Mouse (Mus musculus): ENCODE results near the gene Agbl4. TPM values are rescaled to one million over a fixed set of nuclear protein-coding genes. Genes with fewer than 3 reads are reported as not detected.

Gene Agbl4
- polyA plus RNA-seq, 1 experiment from 2014 or later = 1.5 TPM

DNA sequence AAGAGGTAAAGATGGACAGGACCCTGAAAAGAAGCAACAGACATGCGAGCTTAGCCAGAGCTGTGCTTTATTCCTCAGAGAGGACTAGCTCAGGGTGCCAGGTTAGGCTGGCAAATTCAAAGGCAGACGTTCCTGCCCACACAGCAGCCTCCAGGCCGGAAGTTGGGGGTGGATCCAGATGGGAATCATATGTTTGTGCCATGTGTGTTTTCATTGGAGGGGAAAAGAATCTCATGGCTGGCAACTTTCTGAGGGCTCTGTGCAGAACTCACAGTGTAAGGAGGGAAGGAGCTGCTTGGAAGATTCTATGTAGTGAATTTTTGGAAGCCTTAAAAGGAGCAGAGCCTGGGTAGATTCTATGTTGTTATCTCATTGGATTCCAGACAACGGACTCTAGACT lies 519.1 kb downstream of the Agbl4 start:
- WGBS = 45% methylated on average over 4 of the region's 4 CpGs
- H3K36me3 ChIP-seq = no peaks in the 10 kb centered on the region
- H3K27me3 ChIP-seq = no peaks in the 10 kb centered on the region
- no peaks in the 10 kb centered on the region for H3K9me3 ChIP-seq (replicated peaks)
- no peak overlapping the region for H3K9ac ChIP-seq
- no peak overlapping the region for H3K27ac ChIP-seq
- no peak for ATAC-seq (replicated peaks; ENCODE audit: insufficient number of reproducible peaks, insufficient read depth, low FRiP score, low read depth)
- H3K4me2 ChIP-seq = no peak overlapping the region
- H3K4me1 ChIP-seq (replicated peaks) = no peaks in the 10 kb centered on the region
- H3K4me3 ChIP-seq = no peak overlapping the region

DNA sequence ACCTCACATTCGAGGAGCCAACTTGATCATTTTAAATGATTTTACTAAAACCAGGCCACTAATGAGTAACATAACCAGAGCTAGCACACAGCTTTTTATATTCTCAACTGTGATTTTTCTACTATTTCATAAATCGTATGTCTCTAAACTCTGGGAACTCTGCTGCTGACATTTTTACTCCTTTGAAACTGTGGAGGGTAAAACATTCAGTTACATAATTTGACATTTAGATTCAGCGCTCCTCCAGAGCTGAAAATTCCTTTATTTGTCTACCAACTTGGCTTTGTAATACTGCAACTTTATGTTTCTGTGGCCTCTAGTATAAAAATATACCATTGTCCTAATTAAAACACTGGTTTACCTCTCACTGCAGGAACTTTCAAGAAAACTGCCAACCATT lies 523.6 kb downstream of the Agbl4 start:
- no peaks in the 10 kb centered on the region for H3K9me3 ChIP-seq (replicated peaks)
- no peak overlapping the region for H3K4me2 ChIP-seq

DNA sequence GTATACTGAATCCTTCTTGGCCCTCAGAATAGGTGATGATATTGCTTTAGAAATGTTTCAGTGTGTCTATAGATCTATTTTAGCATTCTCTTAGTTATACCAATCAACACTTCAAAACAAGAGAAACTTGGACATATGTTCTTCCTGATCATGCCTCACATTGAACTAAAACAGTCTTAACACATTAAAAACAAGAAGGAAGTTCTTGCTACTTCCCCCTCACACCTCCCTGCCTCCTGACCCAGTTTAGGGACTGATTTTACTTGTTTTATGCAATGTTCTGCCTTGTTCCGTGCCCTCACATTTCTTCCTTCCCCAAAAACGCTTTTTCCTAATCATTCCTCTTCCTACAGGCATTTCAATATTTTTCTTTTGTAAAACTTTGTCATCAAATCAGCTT lies 604.2 kb downstream of the Agbl4 start:
- no peak for ATAC-seq (replicated peaks; ENCODE audit: insufficient number of reproducible peaks, insufficient read depth, low FRiP score, low read depth)
- 68% methylated on average over 2 of the region's 2 CpGs for WGBS
- no peak overlapping the region for H3K9ac ChIP-seq
- H3K4me3 ChIP-seq = no peak overlapping the region
- H3K9me3 ChIP-seq (replicated peaks) = no peaks in the 10 kb centered on the region
- no peaks in the 10 kb centered on the region for H3K27me3 ChIP-seq
- H3K36me3 ChIP-seq = no peaks in the 10 kb centered on the region
- no peak overlapping the region for H3K27ac ChIP-seq
- H3K4me2 ChIP-seq = no peak overlapping the region
- no peaks in the 10 kb centered on the region for H3K4me1 ChIP-seq (replicated peaks)

More for the DNA sequence above, 523.6 kb downstream of the Agbl4 start:
- 77% methylated on average over 3 of the region's 3 CpGs for WGBS
- Histone ChIP-seq H3K36me3 (no peaks in the 10 kb centered on the region), H3K4me3 (no peak overlapping the region), H3K27me3 (no peaks in the 10 kb centered on the region), H3K4me1 (replicated peaks) (no peaks in the 10 kb centered on the region), H3K9ac (no peak overlapping the region), H3K27ac (no peak overlapping the region)
- ATAC-seq (replicated peaks; ENCODE audit: insufficient number of reproducible peaks, insufficient read depth, low FRiP score, low read depth) = no peak

- Histone ChIP-seq H3K27ac (no peak overlapping the region), H3K9me3 (replicated peaks) (no peaks in the 10 kb centered on the region), H3K27me3 (no peaks in the 10 kb centered on the region), H3K36me3 (no peaks in the 10 kb centered on the region), H3K4me1 (replicated peaks) (no peaks in the 10 kb centered on the region), H3K4me3 (no peak overlapping the region), H3K9ac (no peak overlapping the region), H3K4me2 (no peak overlapping the region)
- no peak for ATAC-seq (replicated peaks; ENCODE audit: insufficient number of reproducible peaks, insufficient read depth, low FRiP score, low read depth)
- 72% methylated on average over 1 of the region's 1 CpGs for WGBS
Observed at GRCm38 (mm10) chr4:111004719-111005479, 607.4 kb downstream of the Agbl4 start.

- WGBS = 86% methylated on average over 4 of the region's 4 CpGs
- no peaks in the 10 kb centered on the region for H3K27me3 ChIP-seq
- no peaks in the 10 kb centered on the region for H3K9me3 ChIP-seq (replicated peaks)
- H3K4me1 ChIP-seq (replicated peaks) = no peaks in the 10 kb centered on the region
- no peaks in the 10 kb centered on the region for H3K36me3 ChIP-seq
- ATAC-seq (replicated peaks; ENCODE audit: insufficient number of reproducible peaks, insufficient read depth, low FRiP score, low read depth) = no peak
- H3K27ac ChIP-seq = no peak overlapping the region
- H3K4me3 ChIP-seq = no peak overlapping the region
- no peak overlapping the region for H3K4me2 ChIP-seq
- H3K9ac ChIP-seq = no peak overlapping the region
Observed at GRCm38 (mm10) chr4:111019376-111019775, 621.9 kb downstream of the Agbl4 start.

GRCm38 (mm10) chr4:111067330-111067729 lies 669.9 kb downstream of the Agbl4 start:
- no peaks in the 10 kb centered on the region for H3K27me3 ChIP-seq
- no peak overlapping the region for H3K27ac ChIP-seq
- H3K36me3 ChIP-seq = no peaks in the 10 kb centered on the region
- H3K4me3 ChIP-seq = no peak overlapping the region
- WGBS = 78% methylated on average over 3 of the region's 3 CpGs
- H3K4me2 ChIP-seq = no peak overlapping the region
- H3K4me1 ChIP-seq (replicated peaks) = no peaks in the 10 kb centered on the region
- H3K9ac ChIP-seq = no peak overlapping the region
- no peak for ATAC-seq (replicated peaks; ENCODE audit: insufficient number of reproducible peaks, insufficient read depth, low FRiP score, low read depth)
- no peaks in the 10 kb centered on the region for H3K9me3 ChIP-seq (replicated peaks)

DNA sequence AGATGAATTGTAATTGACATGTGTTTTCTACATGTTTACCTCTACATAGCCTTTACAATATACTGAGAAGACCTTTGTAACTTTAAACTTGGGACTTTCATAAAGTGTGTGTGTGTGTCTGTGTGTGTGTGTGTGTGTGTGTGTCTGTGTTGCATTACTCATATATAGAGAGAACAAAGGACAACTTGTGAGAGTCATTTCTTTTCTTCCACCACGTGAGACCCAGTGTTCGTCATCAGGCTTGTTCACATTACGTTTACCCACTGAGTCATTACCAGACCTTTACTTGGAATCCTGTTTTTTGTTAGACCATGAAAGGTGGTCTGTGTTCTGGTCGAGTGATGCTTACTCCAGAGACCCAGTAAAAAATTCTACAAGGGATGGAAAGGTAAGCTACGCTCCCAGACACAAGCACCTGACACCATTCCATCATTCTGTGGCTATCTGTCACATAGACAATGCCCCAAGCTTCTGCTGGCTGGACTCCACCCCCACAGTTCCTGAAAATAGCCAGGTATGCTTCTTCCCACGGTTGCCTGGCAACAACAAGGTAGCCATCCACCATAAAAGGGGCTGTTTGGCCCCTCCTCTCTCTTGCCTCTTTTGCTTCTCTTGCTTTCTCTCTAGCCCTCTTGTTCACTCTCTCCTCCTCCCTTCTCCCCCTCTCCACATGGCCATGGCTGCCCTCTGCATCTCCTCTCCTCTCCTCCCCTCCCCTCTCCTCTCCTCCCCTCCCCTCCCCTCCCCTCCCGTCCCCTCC lies 676.5 kb downstream of the Agbl4 start:
- no peak overlapping the region for H3K27ac ChIP-seq
- no peak overlapping the region for H3K9ac ChIP-seq
- H3K9me3 ChIP-seq (replicated peaks) = no peaks in the 10 kb centered on the region
- H3K36me3 ChIP-seq = no peaks in the 10 kb centered on the region
- no peaks in the 10 kb centered on the region for H3K27me3 ChIP-seq
- no peaks in the 10 kb centered on the region for H3K4me1 ChIP-seq (replicated peaks)
- no peak for ATAC-seq (replicated peaks; ENCODE audit: insufficient number of reproducible peaks, insufficient read depth, low FRiP score, low read depth)
- WGBS = 57% methylated on average over 6 of the region's 7 CpGs
- H3K4me3 ChIP-seq = no peak overlapping the region
- H3K4me2 ChIP-seq = no peak overlapping the region

DNA sequence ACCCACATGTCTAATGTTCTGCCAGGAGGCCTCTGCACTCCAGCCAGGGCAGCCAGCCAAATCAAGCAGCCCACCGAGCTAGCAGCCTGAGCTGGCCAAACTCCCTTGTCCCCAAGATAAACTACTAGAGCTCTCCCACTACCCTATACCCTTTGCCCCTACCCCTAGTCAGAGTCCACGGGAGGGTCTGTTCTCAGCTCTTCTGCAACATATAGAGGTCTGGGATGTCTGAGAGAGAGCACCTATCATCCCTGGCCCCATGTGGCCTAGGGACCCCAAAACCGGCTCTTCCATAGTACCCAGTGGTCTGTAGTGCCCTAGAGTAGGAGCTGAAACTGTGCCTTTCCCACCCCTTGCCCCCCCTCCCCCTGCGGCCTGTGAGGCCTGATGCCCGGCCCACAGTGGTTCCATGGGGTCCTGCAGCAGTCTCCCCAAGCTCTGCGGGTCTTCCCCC lies 677.3 kb downstream of the Agbl4 start:
- Histone ChIP-seq H3K27me3 (no peaks in the 10 kb centered on the region), H3K36me3 (no peaks in the 10 kb centered on the region), H3K27ac (no peak overlapping the region), H3K4me1 (replicated peaks) (no peaks in the 10 kb centered on the region), H3K4me2 (no peak overlapping the region), H3K4me3 (no peak overlapping the region), H3K9ac (no peak overlapping the region), H3K9me3 (replicated peaks) (no peaks in the 10 kb centered on the region)
- no peak for ATAC-seq (replicated peaks; ENCODE audit: insufficient number of reproducible peaks, insufficient read depth, low FRiP score, low read depth)
- WGBS = 66% methylated on average over 6 of the region's 6 CpGs

GRCm38 (mm10) chr4:111077810-111078209 lies 680.3 kb downstream of the Agbl4 start:
- Histone ChIP-seq H3K4me1 (replicated peaks) (no peaks in the 10 kb centered on the region), H3K27ac (no peak overlapping the region), H3K9me3 (replicated peaks) (no peaks in the 10 kb centered on the region), H3K4me2 (no peak overlapping the region), H3K9ac (no peak overlapping the region), H3K36me3 (no peaks in the 10 kb centered on the region), H3K27me3 (no peaks in the 10 kb centered on the region), H3K4me3 (no peak overlapping the region)
- no peak for ATAC-seq (replicated peaks; ENCODE audit: insufficient number of reproducible peaks, insufficient read depth, low FRiP score, low read depth)
- 62% methylated on average over 3 of the region's 3 CpGs for WGBS

- H3K9ac ChIP-seq = no peak overlapping the region
- no peaks in the 10 kb centered on the region for H3K27me3 ChIP-seq
- no peak overlapping the region for H3K27ac ChIP-seq
- ATAC-seq (replicated peaks; ENCODE audit: insufficient number of reproducible peaks, insufficient read depth, low FRiP score, low read depth) = no peak
- H3K4me3 ChIP-seq = no peak overlapping the region
- no peaks in the 10 kb centered on the region for H3K4me1 ChIP-seq (replicated peaks)
- no peaks in the 10 kb centered on the region for H3K9me3 ChIP-seq (replicated peaks)
- no peak overlapping the region for H3K4me2 ChIP-seq
- H3K36me3 ChIP-seq = no peaks in the 10 kb centered on the region
- 88% methylated on average over 1 of the region's 1 CpGs for WGBS
Observed at GRCm38 (mm10) chr4:111085330-111085729, 687.9 kb downstream of the Agbl4 start.

GRCm38 (mm10) chr4:111136217-111137147 lies 739.0 kb downstream of the Agbl4 start:
- no peak for ATAC-seq (replicated peaks; ENCODE audit: insufficient number of reproducible peaks, insufficient read depth, low FRiP score, low read depth)
- WGBS = 48% methylated on average over 3 of the region's 3 CpGs

More at GRCm38 (mm10) chr4:111136217-111137147, 739.0 kb downstream of the Agbl4 start:
- Histone ChIP-seq H3K4me3 (no peak overlapping the region), H3K9me3 (replicated peaks) (no peaks in the 10 kb centered on the region), H3K4me1 (replicated peaks) (no peaks in the 10 kb centered on the region), H3K27ac (no peak overlapping the region), H3K27me3 (no peaks in the 10 kb centered on the region), H3K4me2 (no peak overlapping the region), H3K9ac (no peak overlapping the region), H3K36me3 (no peaks in the 10 kb centered on the region)
